Mouse (Mus musculus) liver, embryonic 13.5 days (tissue): Measurements from ENCODE around the gene Flot2. TPM values are rescaled to one million over a fixed set of nuclear protein-coding genes. Genes with fewer than 3 reads are reported as not detected.
A peak's percentile ranks its signal among the peaks of the same experiment; 100 is the strongest.
"Not testable (repeated sequence)": the region's sequence is repeated elsewhere in the genome, so short reads cannot be mapped to it uniquely, and the experiment has no call there.

ENCODE experiments used
- ATAC-seq: fragments of 200-750 bp; cut with Nextera tagmentation; 2 replicates; pipeline ENCODE4 v1.8.0; 2017; ENCODE audit warnings: low read depth, mild to moderate bottlenecking, moderate number of reproducible peaks, moderate library complexity
- DNase-seq: peaks from one replicate; pipeline ENCODE4 v3.0.0; 2022
- H3K27ac ChIP-seq: fragments of 300-500 bp; sonication (generic); 2 replicates; pipeline ENCODE4 v1.5.1; 2015; ENCODE audit warnings: moderate library complexity, mild to moderate bottlenecking, inconsistent platforms
- H3K27me3 ChIP-seq: fragments of 300-500 bp; sonication (generic); 2 replicates; pipeline ENCODE4 v1.6.1; 2015; ENCODE audit warnings: mild to moderate bottlenecking, inconsistent platforms
- H3K36me3 ChIP-seq: fragments of 300-500 bp; sonication (generic); 2 replicates; pipeline ENCODE4 v1.6.1; 2015; ENCODE audit warnings: mild to moderate bottlenecking, inconsistent platforms
- H3K4me1 ChIP-seq: fragments of 300-500 bp; sonication (generic); replicated peaks from 2 replicates; pipeline ENCODE4 v1.6.1; 2015; ENCODE audit warnings: inconsistent platforms
- H3K4me2 ChIP-seq: fragments of 300-500 bp; sonication (generic); 2 replicates; pipeline ENCODE4 v1.6.1; 2015; ENCODE audit warnings: inconsistent platforms, mild to moderate bottlenecking, moderate library complexity
- H3K4me3 ChIP-seq: fragments of 300-500 bp; sonication (generic); replicated peaks from 2 replicates; pipeline ENCODE4 v1.5.1; 2015; ENCODE audit warnings: mild to moderate bottlenecking, inconsistent platforms
- H3K9ac ChIP-seq: fragments of 300-500 bp; sonication (generic); 2 replicates; pipeline ENCODE4 v1.6.1; 2015; ENCODE audit warnings: mild to moderate bottlenecking, inconsistent platforms
- H3K9me3 ChIP-seq: fragments of 300-500 bp; sonication (generic); replicated peaks from 2 replicates; pipeline ENCODE4 v1.6.1; 2016; ENCODE audit warnings: inconsistent platforms
- WGBS: fragments of 180-500 bp; shearing (Covaris S2); methylation state at CpG from one replicate; pipeline ENCODE4 v1.1.7; 2015; ENCODE audit not compliant: insufficient replicate concordance; 5-methylcytosine and 5-hydroxymethylcytosine counted together
- polyA plus RNA-seq: library from polyadenylated mRNA; unstranded; fragments of >200 nt; fragmentation: Nextera tagmentation; extraction: Ambion mirVana; gene quantifications from 2 replicates; pipeline ENCODE4 v1.2.1, GENCODE M21; 2015

Flot2 gene
- polyA plus RNA-seq, 1 experiment from 2014 or later = 24.6 TPM

DNA sequence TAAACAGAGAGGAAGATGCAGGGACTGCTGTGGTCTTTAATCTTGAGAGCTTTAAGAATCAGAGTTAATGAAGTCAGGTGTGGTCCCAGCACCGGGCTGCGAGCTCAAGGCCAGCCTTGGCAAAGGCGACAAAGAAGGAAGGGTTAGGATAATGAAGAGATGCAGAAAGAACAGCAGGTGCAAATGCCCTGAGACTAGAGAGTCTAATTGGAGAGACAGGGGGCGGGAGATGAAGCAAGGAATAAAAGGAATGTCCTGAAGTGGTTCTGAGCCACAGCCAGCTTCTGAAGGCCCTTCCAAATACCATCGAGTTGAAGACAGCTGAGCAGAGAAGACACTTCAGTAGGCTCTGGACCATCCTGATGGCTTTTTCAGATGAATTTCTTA, 4.9 kb upstream of the Flot2 start:
- peaks cover 78% of the 10 kb centered on the region for H3K4me1 ChIP-seq
- no peak for DNase-seq
- no peak for ATAC-seq

DNA sequence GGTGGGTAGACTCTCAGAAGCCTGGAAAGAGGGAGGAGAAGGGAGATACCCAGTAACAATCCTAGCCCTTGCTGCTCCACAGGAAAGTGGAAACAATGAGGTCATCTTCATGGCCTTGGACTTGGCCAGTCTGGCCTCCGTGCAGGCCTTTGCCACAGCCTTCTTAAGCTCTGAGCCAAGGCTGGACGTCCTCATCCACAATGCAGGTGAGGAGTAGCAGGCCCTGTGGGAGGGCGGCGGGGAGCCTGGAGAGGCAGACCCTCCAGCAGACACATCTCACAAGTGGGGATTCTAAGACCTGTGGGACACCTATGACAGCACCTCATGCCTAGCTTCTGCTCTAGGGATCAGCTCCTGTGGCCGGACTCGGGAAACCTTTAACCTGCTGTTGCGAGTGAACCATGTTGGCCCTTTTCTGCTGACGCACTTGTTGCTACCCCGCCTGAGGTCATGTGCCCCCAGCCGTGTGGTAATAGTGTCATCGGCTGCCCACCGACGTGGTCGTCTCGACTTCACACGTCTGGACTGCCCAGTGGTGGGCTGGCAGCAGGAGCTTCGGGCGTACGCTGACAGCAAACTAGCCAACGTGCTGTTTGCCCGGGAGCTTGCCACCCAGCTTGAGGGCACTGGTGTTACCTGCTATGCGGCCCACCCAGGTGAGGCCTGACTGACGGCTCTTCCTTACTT, 3.7 kb upstream of the Flot2 start:
- WGBS = 88% methylated on average over 23 of the region's 23 CpGs
- Histone ChIP-seq H3K36me3 (peaks cover 52% of the 10 kb centered on the region), H3K4me1 (peaks cover 87% of the 10 kb centered on the region), H3K4me2 (peak overlapping the region; percentile 97), H3K27ac (peak overlapping the region; percentile 92), H3K4me3 (peak overlapping the region; percentile 78), H3K9ac (peak overlapping the region; percentile 93), H3K27me3 (no peaks in the 10 kb centered on the region), H3K9me3 (no peaks in the 10 kb centered on the region)
- ATAC-seq (no peak), DNase-seq (no peak)

More for the DNA sequence above, 4.9 kb upstream of the Flot2 start:
- Histone ChIP-seq H3K27me3 (no peaks in the 10 kb centered on the region), H3K27ac (peak overlapping the region; percentile 92), H3K36me3 (peaks cover 56% of the 10 kb centered on the region), H3K4me2 (peak overlapping the region; percentile 97), H3K9ac (peak overlapping the region; percentile 93), H3K9me3 (no peaks in the 10 kb centered on the region), H3K4me3 (peak overlapping the region; percentile 78)
- WGBS = 15% methylated on average over 5 of the region's 5 CpGs

DNA sequence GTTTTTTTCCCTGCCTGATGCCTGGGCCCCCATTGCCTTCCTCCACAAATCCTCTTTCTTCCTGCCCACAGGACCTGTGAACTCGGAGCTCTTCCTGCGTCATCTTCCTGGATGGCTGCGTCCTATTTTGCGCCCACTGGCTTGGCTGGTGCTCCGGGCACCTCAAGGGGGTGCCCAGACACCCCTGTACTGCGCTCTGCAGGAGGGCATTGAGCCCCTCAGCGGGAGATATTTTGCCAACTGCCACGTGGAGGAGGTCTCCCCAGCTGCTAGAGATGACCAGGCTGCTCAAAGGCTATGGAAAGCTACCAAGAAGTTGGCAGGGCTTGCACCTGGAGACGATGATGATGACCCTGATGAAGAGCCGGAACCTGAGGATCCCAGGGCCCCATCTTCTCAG, 940 bp upstream of the Flot2 start:
- DNase-seq = no peak
- Histone ChIP-seq H3K4me3 (peak overlapping the region; percentile 83), H3K36me3 (peaks cover 68% of the 10 kb centered on the region), H3K9ac (0 out of 2 replicates have a peak overlapping the region, but pooled peaks have one; percentile 11), H3K4me2 (peak overlapping the region; percentile 98), H3K27ac (peak overlapping the region; percentile 93), H3K9me3 (no peaks in the 10 kb centered on the region), H3K27me3 (no peaks in the 10 kb centered on the region), H3K4me1 (peaks cover 79% of the 10 kb centered on the region)
- ATAC-seq = no peak
- 81% methylated on average over 10 of the region's 10 CpGs for WGBS

DNA sequence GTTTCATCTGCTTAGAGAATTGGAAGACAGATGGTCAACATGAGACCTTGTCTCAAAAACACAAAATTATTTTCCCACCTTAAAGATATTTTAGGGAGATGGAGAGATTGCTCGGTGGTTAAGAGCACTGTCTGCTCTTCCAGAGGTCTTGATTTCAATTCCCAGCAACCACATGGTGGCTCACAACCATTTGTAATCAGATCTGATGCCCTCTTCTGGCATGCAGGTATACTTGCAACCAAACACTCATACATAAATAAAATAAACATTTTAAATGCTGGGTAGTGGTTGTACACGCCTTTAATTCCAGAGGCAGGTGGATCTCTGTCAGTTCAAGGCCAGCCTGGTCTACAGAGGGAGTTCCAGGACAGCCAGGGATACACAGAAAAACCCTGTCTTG, 3.1 kb downstream of the Flot2 start:
- peaks cover 59% of the 10 kb centered on the region for H3K36me3 ChIP-seq
- 67% methylated on average over 2 of the region's 2 CpGs for WGBS
- no peaks in the 10 kb centered on the region for H3K27me3 ChIP-seq
- no peak overlapping the region for H3K27ac ChIP-seq
- DNase-seq (no peak), ATAC-seq (no peak)
- H3K4me1 ChIP-seq = peaks cover 53% of the 10 kb centered on the region
- no peak overlapping the region for H3K4me3 ChIP-seq
- no peak overlapping the region for H3K4me2 ChIP-seq
- H3K9ac ChIP-seq = no peak overlapping the region
- H3K9me3 ChIP-seq = no peaks in the 10 kb centered on the region

DNA sequence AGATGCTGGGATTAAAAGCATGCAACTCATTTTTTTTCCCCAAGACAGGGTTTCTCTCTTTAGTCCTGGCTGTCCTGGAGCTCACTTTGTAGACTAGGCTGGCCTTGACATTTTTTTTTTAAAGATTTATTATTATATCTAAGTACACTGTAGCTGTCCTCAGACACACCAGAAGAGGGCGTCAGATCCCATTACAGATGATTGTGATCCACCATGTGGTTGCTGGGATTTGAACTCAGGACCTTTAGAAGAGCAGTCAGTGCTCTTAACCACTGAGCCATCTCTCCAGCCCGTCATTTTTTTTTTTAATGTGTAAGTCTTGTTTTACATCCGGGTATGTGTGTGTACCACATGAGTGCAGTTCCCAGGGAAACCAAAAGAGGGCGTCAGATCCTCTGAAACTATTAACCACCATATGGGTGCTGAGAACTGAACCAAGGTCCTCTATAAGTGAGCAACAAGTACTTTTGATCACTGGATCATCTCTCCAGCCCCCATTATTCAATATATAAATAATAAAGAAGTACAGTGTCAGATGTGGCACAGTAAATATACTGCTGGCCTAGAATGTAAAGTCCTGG, 4.6 kb downstream of the Flot2 start:
- H3K4me2 ChIP-seq, H3K9me3 ChIP-seq, H3K9ac ChIP-seq, H3K4me3 ChIP-seq, H3K27me3 ChIP-seq, ATAC-seq, DNase-seq: not testable (repeated sequence)
- WGBS = 88% methylated on average over 4 of the region's 4 CpGs
- Histone ChIP-seq H3K36me3 (peaks cover 47% of the 10 kb centered on the region), H3K27ac (0 out of 2 replicates have a peak overlapping the region, but pooled peaks have one; percentile 24), H3K4me1 (peaks cover 40% of the 10 kb centered on the region)

DNA sequence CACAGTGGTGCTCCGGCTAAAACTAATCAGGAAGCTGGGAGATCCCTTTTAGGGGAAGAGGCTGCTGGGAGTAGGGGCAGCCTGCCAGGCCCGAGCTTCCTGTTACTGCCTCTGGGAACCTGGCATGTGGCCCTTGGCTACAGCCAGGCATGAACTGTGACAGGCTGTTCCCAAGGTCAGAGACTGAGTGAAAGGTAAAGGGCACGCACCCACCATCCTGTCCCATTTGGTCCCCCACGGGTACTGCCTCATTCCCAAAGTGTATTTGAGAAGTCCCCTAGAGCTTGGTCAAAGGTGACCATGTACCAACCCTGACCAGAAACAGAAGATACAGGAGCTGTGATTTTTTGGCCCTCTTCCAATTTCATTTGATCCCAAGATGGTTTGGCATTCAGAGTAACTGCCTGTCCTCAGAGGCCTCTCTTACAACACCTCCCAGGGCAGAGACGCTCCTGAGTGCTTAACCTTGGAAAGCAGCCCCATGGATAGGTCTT, 7.1 kb downstream of the Flot2 start:
- Histone ChIP-seq H3K9ac (no peak overlapping the region), H3K27ac (no peak overlapping the region), H3K9me3 (no peaks in the 10 kb centered on the region), H3K27me3 (no peaks in the 10 kb centered on the region), H3K36me3 (peaks cover 32% of the 10 kb centered on the region), H3K4me2 (no peak overlapping the region), H3K4me1 (peaks cover 21% of the 10 kb centered on the region), H3K4me3 (no peak overlapping the region)
- 0 out of 2 replicates have a peak, but pooled peaks have one; percentile 18 for ATAC-seq
- no peak for DNase-seq
- WGBS = 68% methylated on average over 5 of the region's 5 CpGs

DNA sequence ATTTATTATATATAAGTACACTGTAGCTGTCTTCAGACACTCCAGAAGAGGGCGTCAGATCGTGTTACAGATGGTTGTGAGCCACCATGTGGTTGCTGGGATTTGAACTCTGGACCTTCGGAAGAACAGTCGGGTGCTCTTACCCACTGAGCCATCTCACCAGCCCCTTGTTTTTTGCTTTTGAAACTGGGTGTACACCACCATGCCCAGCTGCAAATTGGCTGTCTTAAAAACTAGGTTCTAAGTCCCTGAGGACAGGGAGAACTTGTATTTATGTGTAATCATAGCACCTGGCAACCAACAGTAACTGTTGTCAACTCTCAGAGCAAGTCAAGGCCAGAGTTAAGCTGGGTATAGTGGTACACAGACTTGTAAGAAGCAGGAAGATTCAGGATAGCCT, 10.9 kb downstream of the Flot2 start:
- Histone ChIP-seq H3K36me3 (peaks cover 14% of the 10 kb centered on the region), H3K4me1 (peaks cover 30% of the 10 kb centered on the region)
- H3K27me3 ChIP-seq, H3K27ac ChIP-seq, H3K9ac ChIP-seq, ATAC-seq, DNase-seq, H3K4me3 ChIP-seq, H3K9me3 ChIP-seq, H3K4me2 ChIP-seq: not testable (repeated sequence)
- 66% methylated on average over 4 of the region's 4 CpGs for WGBS

DNA sequence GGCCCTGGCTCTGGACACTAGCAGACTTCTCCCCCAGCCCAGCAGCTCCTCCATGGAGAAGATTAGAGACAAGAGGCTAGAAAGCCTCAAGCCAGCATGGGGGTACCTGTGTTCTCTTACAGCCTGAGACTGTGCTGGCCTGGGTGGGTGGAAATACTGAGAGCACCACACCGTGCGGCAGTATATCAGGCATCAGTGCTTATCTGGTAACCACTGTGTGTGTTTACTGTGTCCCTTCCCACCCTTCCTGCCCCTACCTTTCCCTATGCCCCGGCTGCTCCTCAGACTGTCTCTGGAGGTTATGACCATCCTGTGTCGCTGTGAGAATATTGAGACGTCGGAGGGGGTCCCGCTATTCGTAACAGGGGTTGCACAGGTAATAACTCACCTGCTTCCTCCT, 15.3 kb downstream of the Flot2 start:
- Histone ChIP-seq H3K36me3 (peaks cover 40% of the 10 kb centered on the region), H3K9ac (peak overlapping the region; percentile 59), H3K27ac (peak overlapping the region; percentile 62), H3K9me3 (no peaks in the 10 kb centered on the region), H3K4me3 (0 out of 2 replicates have a peak overlapping the region, but pooled peaks have one; percentile 3), H3K4me1 (peaks cover 24% of the 10 kb centered on the region), H3K27me3 (no peaks in the 10 kb centered on the region), H3K4me2 (peak overlapping the region; percentile 31)
- DNase-seq (no peak), ATAC-seq (peak; percentile 90)
- 50% methylated on average over 8 of the region's 8 CpGs for WGBS

DNA sequence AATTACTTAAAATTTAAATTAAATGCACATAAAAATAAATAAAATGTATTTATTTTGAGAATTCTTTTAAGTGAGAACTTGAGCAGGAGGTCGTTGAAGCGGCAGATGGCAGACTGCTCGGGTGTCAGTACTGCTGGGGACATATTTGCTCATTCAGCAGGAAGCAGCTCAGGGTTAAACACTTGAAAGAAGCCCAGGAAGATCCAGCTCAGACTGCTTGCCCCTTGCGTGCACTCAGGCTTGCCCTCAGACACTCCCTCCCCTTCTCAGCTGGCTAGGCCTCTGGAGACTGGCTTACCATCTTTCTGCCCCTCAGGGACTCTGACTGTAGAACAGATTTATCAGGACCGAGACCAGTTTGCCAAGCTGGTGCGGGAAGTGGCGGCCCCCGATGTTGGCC, 19.2 kb downstream of the Flot2 start:
- DNase-seq = no peak
- peaks cover 47% of the 10 kb centered on the region for H3K36me3 ChIP-seq
- no peak overlapping the region for H3K4me2 ChIP-seq
- H3K27me3 ChIP-seq = no peaks in the 10 kb centered on the region
- ATAC-seq = no peak
- H3K9me3 ChIP-seq = no peaks in the 10 kb centered on the region
- H3K4me1 ChIP-seq = peaks cover 50% of the 10 kb centered on the region
- H3K9ac ChIP-seq = no peak overlapping the region
- 83% methylated on average over 8 of the region's 8 CpGs for WGBS
- no peak overlapping the region for H3K4me3 ChIP-seq
- H3K27ac ChIP-seq = peak overlapping the region; percentile 14

DNA sequence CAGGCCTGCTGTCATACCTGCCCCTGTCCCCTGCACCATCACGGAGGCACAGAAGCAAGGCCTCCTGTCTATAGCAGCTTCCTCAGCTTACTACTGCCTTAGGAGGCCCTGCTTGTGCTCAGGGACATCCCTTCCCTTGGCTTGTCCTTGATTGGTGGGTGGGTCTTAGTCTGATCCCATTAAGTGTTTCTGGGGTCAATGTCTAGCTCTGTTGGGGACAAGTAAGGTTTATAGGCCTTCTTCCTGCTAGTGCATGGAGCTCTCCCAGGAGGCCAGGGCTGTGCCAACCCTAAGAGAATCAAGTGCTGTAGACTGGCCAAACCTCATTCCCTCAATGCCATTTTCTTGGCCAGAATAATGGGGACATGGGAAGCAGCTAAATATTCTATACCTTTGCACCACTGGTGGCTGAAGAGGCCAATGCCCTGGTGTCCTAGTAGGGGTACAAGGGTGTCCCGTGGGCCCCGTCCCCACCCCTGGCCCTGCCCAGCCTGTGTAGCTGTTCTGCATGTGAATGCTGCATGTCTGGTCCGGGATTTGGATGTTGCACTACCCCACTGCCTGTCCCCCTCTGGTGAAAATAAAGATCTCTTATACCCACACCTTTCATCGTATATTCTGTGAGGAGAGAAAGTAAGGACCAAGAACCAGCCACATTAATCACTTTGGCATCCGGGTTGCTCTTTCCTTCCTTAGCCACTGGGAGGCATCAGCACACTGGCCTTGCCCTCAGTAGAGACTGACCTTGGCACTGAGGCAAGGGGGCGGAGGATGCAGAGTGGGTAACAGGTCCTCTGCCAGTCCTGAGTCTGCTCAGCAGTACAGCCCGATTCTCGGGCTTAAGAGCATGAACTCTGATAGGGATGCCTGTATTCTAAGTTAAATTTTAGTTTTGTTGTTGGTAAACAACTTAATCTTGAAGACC, 22.4 kb downstream of the Flot2 start:
- Histone ChIP-seq H3K27me3 (no peaks in the 10 kb centered on the region), H3K9me3 (no peaks in the 10 kb centered on the region), H3K4me2 (peak overlapping the region; percentile 40), H3K36me3 (peaks cover 41% of the 10 kb centered on the region), H3K4me3 (peak overlapping the region; percentile 5; the same call in 1 of the 2 replicates), H3K4me1 (peaks cover 56% of the 10 kb centered on the region), H3K9ac (peak overlapping the region; percentile 53), H3K27ac (peak overlapping the region; percentile 92)
- ATAC-seq (peak; percentile 81), DNase-seq (peak; percentile 68)
- 42% methylated on average over 9 of the region's 9 CpGs for WGBS

DNA sequence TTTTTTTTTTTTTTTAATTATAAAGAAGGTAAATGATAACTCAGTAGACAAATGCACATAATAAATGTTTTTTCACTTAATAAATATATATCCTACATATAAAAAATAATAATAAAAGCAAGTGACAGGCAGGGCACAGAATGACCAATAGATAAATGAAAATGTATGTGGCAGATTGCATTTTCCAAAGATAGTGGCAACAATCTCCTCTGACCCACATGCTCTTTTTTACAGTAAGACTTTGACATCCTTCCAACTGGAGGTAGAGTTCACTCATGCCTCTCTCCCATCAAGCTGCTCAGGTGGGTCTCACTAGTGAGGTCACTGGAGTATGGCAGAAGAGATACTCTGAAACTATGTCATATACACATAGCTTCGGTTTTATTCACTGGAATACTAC, 24.8 kb downstream of the Flot2 start:
- no peak overlapping the region for H3K4me2 ChIP-seq
- H3K9me3 ChIP-seq = no peaks in the 10 kb centered on the region
- peaks cover 80% of the 10 kb centered on the region for H3K4me1 ChIP-seq
- H3K9ac ChIP-seq = peak overlapping the region; percentile 56
- H3K27me3 ChIP-seq = no peaks in the 10 kb centered on the region
- peaks cover 24% of the 10 kb centered on the region for H3K36me3 ChIP-seq
- ATAC-seq (no peak), DNase-seq (no peak)
- H3K4me3 ChIP-seq = no peak overlapping the region
- H3K27ac ChIP-seq = peak overlapping the region; percentile 100
- 63% methylated on average over 1 of the region's 1 CpGs for WGBS
